Mouse (Mus musculus) bone marrow, adult 2 months (tissue): ENCODE data around the gene Wwc2. TPM values are rescaled to one million over a fixed set of nuclear protein-coding genes. Genes with fewer than 3 reads are reported as not detected.

ENCODE experiments used
- H3K27ac ChIP-seq: fragments of 200-500 bp; 2 replicates; pipeline ENCODE4 v1.5.1; 2012; ENCODE audit warnings: low read depth, mild to moderate bottlenecking, control low read depth, inconsistent platforms, low read length; ENCODE audit not compliant: control insufficient read depth, poor library complexity, insufficient read depth
- H3K4me1 ChIP-seq: fragments of 200-500 bp; 2 replicates; pipeline ENCODE4 v1.6.1; 2011; ENCODE audit warnings: low read length; ENCODE audit not compliant: control insufficient read depth, insufficient read depth
- H3K4me3 ChIP-seq: fragments of 200-500 bp; replicated peaks from 2 replicates; pipeline ENCODE3; 2011; ENCODE audit warnings: mild to moderate bottlenecking, low read depth, low read length, control low read depth; ENCODE audit not compliant: control insufficient read depth
- CTCF ChIP-seq: fragments of 200-500 bp; IDR thresholded peaks from 2 replicates; pipeline ENCODE4 v1.5.1; 2011; ENCODE audit warnings: low read length, control low read depth; ENCODE audit not compliant: control insufficient read depth, insufficient read depth
- POLR2A ChIP-seq: fragments of 200-500 bp; IDR thresholded peaks from 2 replicates; pipeline ENCODE4 v1.6.1; 2011; ENCODE audit warnings: low read depth, mild to moderate bottlenecking, control low read depth, low read length, borderline replicate concordance; ENCODE audit not compliant: control insufficient read depth
- WGBS: fragments of 180-500 bp; shearing (Covaris S2); methylation state at CpG from one replicate; pipeline ENCODE4 v1.1.7; 2018; 5-methylcytosine and 5-hydroxymethylcytosine counted together
- polyA plus RNA-seq: library from polyadenylated mRNA; stranded (reverse); fragments of >200 nt; gene quantifications from 2 replicates; pipeline ENCODE4 v1.2.4, GENCODE M21; 2011; ENCODE audit warnings: low replicate concordance; ENCODE audit not compliant: missing spikeins, insufficient read depth, insufficient read length

Wwc2 gene
- polyA plus RNA-seq, 1 experiment: 2.3 TPM

DNA sequence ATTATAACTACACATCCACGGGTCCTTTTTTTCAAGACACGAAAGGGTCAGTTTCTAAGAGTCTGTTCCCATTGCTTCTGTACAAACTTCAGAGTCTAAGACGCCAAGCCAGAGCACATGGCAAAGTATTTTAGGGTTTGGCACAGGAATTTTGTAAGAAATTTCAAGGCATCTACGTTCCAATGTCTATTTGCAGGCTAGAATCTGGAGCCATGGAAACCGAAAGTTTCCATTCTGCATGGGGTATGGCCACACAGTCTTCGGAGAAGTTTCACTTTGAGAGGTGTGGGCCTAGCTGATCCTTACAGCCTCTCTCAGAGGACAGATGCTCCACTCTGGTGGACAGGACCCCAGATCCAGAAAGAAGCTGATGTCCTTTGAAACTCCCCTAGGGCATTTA, 206.8 kb downstream of the Wwc2 start:
- Histone ChIP-seq H3K4me1 (no peaks in the 10 kb centered on the region), H3K4me3 (no peak overlapping the region), H3K27ac (no peak overlapping the region)
- TF ChIP-seq POLR2A: no peak
- WGBS: 85% methylated on average over 6 of the region's 6 CpGs

DNA sequence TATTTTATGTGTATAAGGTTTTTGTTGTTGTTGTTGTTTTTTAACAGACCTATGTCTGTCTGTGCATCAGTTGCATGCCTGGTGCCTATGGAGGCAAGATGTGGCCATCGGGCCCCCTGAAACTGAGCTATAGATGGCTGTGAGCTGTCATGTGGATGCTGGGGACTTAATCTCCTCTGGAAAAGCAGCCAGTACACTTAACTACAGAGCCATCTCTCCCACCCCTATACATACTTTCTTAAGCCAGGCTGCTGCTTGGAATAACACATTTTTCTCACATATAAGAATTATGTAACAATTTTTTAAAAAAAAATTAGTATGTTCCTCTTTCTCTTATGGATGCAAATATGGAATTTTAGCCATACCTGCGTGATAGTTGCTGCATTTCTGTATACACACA, 207.2 kb downstream of the Wwc2 start:
- 88% methylated on average over 2 of the region's 2 CpGs for WGBS
- no peak overlapping the region for H3K27ac ChIP-seq
- no peak for TF ChIP-seq POLR2A
- TF ChIP-seq CTCF: no peak
- no peak overlapping the region for H3K4me3 ChIP-seq
- H3K4me1 ChIP-seq: no peaks in the 10 kb centered on the region

DNA sequence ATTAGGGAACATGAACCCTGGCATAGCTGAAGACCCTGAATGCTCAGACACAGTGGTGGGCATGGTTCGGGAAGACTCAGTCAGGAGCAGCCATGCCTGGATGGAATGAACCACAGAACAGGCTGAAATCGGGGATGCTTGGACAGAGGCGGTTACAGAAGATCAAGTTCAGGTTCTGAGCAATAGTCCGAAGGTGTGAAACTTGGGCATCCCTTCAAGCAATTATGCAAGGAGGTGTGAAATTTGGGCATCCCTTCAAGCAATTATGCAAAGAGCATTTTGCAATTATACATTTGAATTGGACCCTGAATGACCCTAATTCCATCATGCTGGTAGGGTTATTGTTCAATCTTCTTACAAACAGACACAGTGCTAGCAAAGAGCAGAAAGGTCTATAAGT, 208.8 kb downstream of the Wwc2 start:
- WGBS: 74% methylated on average over 4 of the region's 4 CpGs
- H3K4me1 ChIP-seq: no peaks in the 10 kb centered on the region
- no peak overlapping the region for H3K27ac ChIP-seq
- TF ChIP-seq CTCF: no peak
- H3K4me3 ChIP-seq: no peak overlapping the region

DNA sequence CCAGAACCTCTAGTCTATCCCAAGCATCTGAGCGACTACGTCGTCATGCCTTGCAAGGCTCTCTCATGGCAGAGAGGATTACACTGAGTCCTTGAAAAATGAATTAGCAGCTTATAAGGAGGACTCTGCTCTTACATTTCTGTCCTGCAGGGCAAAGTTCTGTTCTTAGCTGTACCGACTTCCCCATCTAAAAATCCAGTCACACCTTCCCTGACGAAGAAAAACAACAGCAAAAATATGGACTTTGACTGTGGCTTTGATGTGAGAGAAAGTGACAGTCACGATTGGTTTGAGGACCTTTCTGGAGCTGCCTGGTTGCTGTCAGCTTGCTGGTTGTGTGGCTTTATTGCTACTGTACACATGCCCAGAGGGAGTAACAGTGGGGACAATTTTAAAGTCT, 211.1 kb downstream of the Wwc2 start:
- no peaks in the 10 kb centered on the region for H3K4me1 ChIP-seq
- TF ChIP-seq CTCF (no peak), POLR2A (no peak)
- H3K27ac ChIP-seq: no peak overlapping the region
- H3K4me3 ChIP-seq: no peak overlapping the region
- 65% methylated on average over 6 of the region's 6 CpGs for WGBS

DNA sequence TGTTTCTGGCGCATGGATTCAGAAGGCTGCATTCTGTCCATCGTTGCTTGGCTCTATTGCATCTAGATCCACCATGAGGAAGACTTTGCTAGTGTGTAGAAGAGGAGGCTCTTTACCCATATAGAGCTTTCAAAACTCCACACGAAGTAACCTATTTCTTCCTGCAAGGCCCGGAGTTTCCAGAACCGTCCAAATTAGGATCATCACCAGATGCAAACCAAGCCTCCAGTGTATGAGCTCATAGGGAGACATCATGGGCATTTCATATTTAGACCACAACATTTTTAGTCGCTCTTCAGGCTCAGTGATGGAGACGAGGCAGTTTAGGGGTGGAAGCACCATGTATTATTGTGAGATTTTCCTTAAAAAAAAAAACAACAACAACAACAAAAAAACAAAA, 213.3 kb downstream of the Wwc2 start:
- H3K27ac ChIP-seq: no peak overlapping the region
- WGBS: 86% methylated on average over 7 of the region's 7 CpGs
- no peak for TF ChIP-seq CTCF
- TF ChIP-seq POLR2A: no peak
- H3K4me3 ChIP-seq: no peak overlapping the region
- no peaks in the 10 kb centered on the region for H3K4me1 ChIP-seq

Other genes with a start within 250 kb of the Wwc2 start
- gene Cldn24, start 168.8 kb downstream of the Wwc2 start, polyA plus RNA-seq: not detected in 2 replicates
- not detected in 2 replicates for gene Cldn22, start 166.4 kb downstream of the Wwc2 start, polyA plus RNA-seq
- gene Dctd, start 108.2 kb upstream of the Wwc2 start, polyA plus RNA-seq: 3.4 and 6.1 TPM in 2 replicates